Mouse (Mus musculus) liver, adult 2 months (tissue): ENCODE measurements at regions not wholly inside any gene's neighbourhood (a gene's known extent, or its start where the extent isn't known, plus 50 kb on each side); places are given as distances from the start of the nearest gene placed in this dataset.

Experiments used
- DNase-seq: peaks from one replicate; pipeline ENCODE4 v3.0.0-alpha.2; 2011; ENCODE audit warnings: low read depth, low spot score; ENCODE audit errors: extremely low read depth
- H3K27ac ChIP-seq: fragments of 200-500 bp; replicated peaks from 2 replicates; pipeline ENCODE4 v1.5.1; 2012; ENCODE audit warnings: low read depth, mild to moderate bottlenecking, control low read depth, inconsistent platforms, low read length; ENCODE audit not compliant: insufficient read depth
- H3K27me3 ChIP-seq: fragments of 200-500 bp; 2 replicates; pipeline ENCODE4 v1.6.1; 2012; ENCODE audit warnings: mild to moderate bottlenecking, moderate library complexity, low read length, inconsistent platforms; ENCODE audit not compliant: control insufficient read depth, insufficient read depth
- H3K36me3 ChIP-seq: fragments of 200-500 bp; 2 replicates; pipeline ENCODE4 v1.6.1; 2012; ENCODE audit warnings: low read length, inconsistent platforms; ENCODE audit not compliant: control insufficient read depth, insufficient read depth
- H3K4me1 ChIP-seq: fragments of 200-500 bp; 2 replicates; pipeline ENCODE4 v1.6.1; 2011; ENCODE audit warnings: low read length; ENCODE audit not compliant: control insufficient read depth, insufficient read depth
- H3K4me3 ChIP-seq: fragments of 200-500 bp; 2 replicates; pipeline ENCODE4 v1.5.1; 2011; ENCODE audit warnings: low read depth, mild to moderate bottlenecking, control low read depth, low read length, moderate library complexity; ENCODE audit not compliant: insufficient read depth
- H3K79me2 ChIP-seq: fragments of 200-500 bp; 2 replicates; pipeline ENCODE4 v1.6.1; 2012; ENCODE audit warnings: inconsistent platforms, mild to moderate bottlenecking, low read length, moderate library complexity; ENCODE audit not compliant: control insufficient read depth, insufficient read depth
- H3K9ac ChIP-seq: fragments of 200-500 bp; 2 replicates; pipeline ENCODE4 v1.6.1; 2012; ENCODE audit warnings: low read depth, mild to moderate bottlenecking, control low read depth, inconsistent platforms, low read length
- CTCF ChIP-seq: fragments of 200-500 bp; IDR thresholded peaks from 2 replicates; pipeline ENCODE4 v1.5.1; 2011; ENCODE audit warnings: low read depth, low read length, control low read depth
- POLR2A ChIP-seq: fragments of 200-500 bp; IDR thresholded peaks from 2 replicates; pipeline ENCODE4 v1.6.1; 2011; ENCODE audit warnings: low read length, control low read depth; ENCODE audit not compliant: insufficient read depth; ENCODE audit errors: extremely low read depth
- WGBS: fragments of 180-500 bp; shearing (Covaris S2); methylation state at CpG from one replicate; pipeline ENCODE4 v1.1.7; 2018; 5-methylcytosine and 5-hydroxymethylcytosine counted together

DNA sequence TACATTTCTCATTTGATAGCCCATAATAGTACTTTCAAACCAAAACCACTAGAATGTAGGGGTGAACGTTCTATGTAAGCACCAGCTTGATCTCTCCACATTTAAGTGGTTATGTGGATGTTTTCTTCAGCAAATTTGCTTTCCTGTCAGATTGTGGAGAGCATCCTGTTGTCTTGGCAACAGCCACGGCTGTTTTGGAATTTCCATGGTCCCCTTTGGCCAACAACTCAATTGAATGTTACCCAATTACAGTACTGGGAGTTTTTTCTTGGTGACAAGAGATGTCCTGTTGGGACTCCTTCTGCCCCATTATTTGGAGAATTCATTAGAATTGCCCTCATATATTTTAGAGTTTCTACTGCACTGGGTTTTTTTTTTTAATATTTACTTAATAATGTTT is 503.2 kb downstream of the Ndufa4 start:
- no peak for DNase-seq
- TF ChIP-seq POLR2A (no peak), CTCF (no peak)
- Histone ChIP-seq H3K79me2 (no peaks in the 10 kb centered on the region), H3K36me3 (no peaks in the 10 kb centered on the region), H3K9ac (no peak overlapping the region), H3K4me3 (no peak overlapping the region), H3K27me3 (no peaks in the 10 kb centered on the region), H3K4me1 (no peaks in the 10 kb centered on the region), H3K27ac (no peak overlapping the region)
- WGBS: 34% methylated on average over 2 of the region's 2 CpGs

- H3K27me3 ChIP-seq: no peaks in the 10 kb centered on the region
- H3K4me1 ChIP-seq: no peaks in the 10 kb centered on the region
- no peak for DNase-seq
- no peaks in the 10 kb centered on the region for H3K36me3 ChIP-seq
- no peak overlapping the region for H3K27ac ChIP-seq
- H3K79me2 ChIP-seq: no peaks in the 10 kb centered on the region
- TF ChIP-seq CTCF: no peak
- no peak for TF ChIP-seq POLR2A
- H3K4me3 ChIP-seq: no peak overlapping the region
- WGBS: 66% methylated on average over 1 of the region's 1 CpGs
- no peak overlapping the region for H3K9ac ChIP-seq
Observed at GRCm38 (mm10) chr6:11359088-11359487, 548.2 kb downstream of the Ndufa4 start.

- DNase-seq: no peak
- H3K4me3 ChIP-seq: no peak overlapping the region
- no peaks in the 10 kb centered on the region for H3K4me1 ChIP-seq
- WGBS: 64% methylated on average over 3 of the region's 3 CpGs
- no peak overlapping the region for H3K9ac ChIP-seq
- TF ChIP-seq CTCF: no peak
- TF ChIP-seq POLR2A: no peak
- H3K79me2 ChIP-seq: no peaks in the 10 kb centered on the region
- no peaks in the 10 kb centered on the region for H3K36me3 ChIP-seq
- no peaks in the 10 kb centered on the region for H3K27me3 ChIP-seq
- no peak overlapping the region for H3K27ac ChIP-seq
Observed at GRCm38 (mm10) chr6:11353599-11353998, 553.7 kb downstream of the Ndufa4 start.

DNA sequence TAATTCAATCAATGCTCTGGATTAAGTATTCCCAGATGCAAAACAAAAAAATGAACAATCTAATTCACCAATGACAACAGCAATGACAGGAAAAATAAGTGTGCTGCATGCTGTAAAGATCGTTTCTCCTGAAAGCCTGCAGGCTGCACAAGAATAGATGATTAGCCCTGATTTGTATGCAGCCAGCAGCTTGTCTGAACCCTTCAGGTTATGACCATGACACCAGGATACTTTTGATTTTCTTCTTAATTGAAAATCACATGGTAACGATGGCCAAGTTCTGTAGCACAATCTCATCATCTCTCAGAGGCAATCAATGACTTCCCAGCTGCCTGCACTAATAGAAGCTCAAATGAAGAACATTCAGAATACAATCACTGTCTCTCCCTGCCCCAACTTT is 573.2 kb downstream of the Ndufa4 start:
- Histone ChIP-seq H3K4me3 (no peak overlapping the region), H3K9ac (no peak overlapping the region), H3K27ac (no peak overlapping the region), H3K4me1 (no peaks in the 10 kb centered on the region), H3K79me2 (no peaks in the 10 kb centered on the region), H3K27me3 (no peaks in the 10 kb centered on the region), H3K36me3 (no peaks in the 10 kb centered on the region)
- TF ChIP-seq POLR2A (no peak), CTCF (no peak)
- 71% methylated on average over 2 of the region's 2 CpGs for whole genome bisulfite sequencing
- DNase-seq: no peak

GRCm38 (mm10) chr6:11313744-11314143 is 593.6 kb downstream of the Ndufa4 start:
- Histone ChIP-seq H3K4me1 (no peaks in the 10 kb centered on the region), H3K4me3 (no peak overlapping the region), H3K79me2 (no peaks in the 10 kb centered on the region), H3K36me3 (no peaks in the 10 kb centered on the region), H3K27ac (no peak overlapping the region), H3K27me3 (no peaks in the 10 kb centered on the region), H3K9ac (no peak overlapping the region)
- TF ChIP-seq POLR2A: no peak
- TF ChIP-seq CTCF: no peak
- no peak for DNase-seq
- WGBS: 63% methylated on average over 3 of the region's 3 CpGs

DNA sequence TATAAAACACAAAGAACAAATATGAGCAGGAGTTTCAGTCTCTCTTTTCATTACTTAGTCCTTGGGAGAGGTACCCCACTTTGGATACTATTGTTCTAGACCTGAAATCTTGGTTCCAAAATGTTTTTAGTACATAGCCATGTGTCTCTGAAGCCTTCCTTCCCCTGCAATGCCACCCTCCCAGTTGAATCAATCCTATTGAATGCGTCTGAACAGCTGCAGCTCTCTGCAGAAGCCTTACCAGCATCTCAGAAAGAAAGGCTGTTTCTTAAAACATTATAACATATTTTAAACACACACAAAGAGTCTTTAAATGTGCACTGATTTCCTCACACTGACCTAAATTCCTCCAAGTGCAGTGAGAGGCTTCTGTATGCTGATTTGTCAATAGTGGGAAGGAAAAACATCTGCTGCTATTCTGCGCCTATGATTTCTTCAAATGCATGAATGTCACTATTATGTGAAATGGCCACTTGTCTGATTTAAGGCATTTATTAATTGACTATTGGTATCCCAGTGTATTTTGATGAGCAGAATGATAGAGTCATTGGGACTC is 601.2 kb downstream of the Ndufa4 start:
- Histone ChIP-seq H3K27me3 (no peaks in the 10 kb centered on the region), H3K27ac (no peak overlapping the region), H3K36me3 (no peaks in the 10 kb centered on the region), H3K4me3 (no peak overlapping the region), H3K9ac (no peak overlapping the region), H3K4me1 (no peaks in the 10 kb centered on the region), H3K79me2 (no peaks in the 10 kb centered on the region)
- WGBS: 78% methylated on average over 2 of the region's 2 CpGs
- TF ChIP-seq CTCF (no peak), POLR2A (no peak)
- no peak for DNase-seq
